Mouse (Mus musculus): ENCODE measurements around the gene Lpcat1.

DNA sequence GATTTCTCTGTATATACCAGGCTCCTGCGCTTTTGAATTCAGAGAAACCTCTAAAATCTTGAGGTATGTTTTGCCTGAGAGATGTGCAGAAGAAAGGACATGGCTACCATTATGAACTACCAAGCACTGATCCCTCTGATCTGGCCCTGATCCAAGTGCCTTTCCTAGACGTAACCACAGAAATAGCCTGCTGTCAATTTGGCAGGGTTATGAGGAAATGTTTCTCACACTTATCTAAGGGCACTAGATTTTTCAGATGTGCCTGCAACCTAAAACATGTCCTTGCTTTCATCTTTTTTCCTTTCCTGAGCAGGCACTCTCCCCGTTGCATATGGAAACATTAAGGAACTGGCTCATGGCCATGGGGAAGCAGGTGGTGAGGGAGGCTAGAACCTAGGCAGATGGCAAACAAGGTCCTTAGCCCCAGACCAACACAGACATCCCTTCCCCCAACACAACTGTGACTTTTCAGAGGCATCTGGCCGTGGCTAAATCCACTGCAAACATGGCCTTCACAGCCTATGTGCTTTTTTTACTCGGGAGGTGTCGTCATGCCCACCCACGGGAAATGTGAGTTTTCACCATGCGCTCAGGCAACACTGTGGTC is 23.7 kb downstream of the Lpcat1 start:
- TF ChIP-seq CTCF (IDR thresholded peaks at IDR 0.05; ENCODE audit: insufficient read depth, low read length) (no peak), POLR2A (IDR thresholded peaks at IDR 0.05; ENCODE audit: borderline replicate concordance, extremely low read depth, low read depth, low read length) (no peak)
